Comparison of ENCODE assay signal across 19 mouse cellular contexts in the genomic region with DNA sequence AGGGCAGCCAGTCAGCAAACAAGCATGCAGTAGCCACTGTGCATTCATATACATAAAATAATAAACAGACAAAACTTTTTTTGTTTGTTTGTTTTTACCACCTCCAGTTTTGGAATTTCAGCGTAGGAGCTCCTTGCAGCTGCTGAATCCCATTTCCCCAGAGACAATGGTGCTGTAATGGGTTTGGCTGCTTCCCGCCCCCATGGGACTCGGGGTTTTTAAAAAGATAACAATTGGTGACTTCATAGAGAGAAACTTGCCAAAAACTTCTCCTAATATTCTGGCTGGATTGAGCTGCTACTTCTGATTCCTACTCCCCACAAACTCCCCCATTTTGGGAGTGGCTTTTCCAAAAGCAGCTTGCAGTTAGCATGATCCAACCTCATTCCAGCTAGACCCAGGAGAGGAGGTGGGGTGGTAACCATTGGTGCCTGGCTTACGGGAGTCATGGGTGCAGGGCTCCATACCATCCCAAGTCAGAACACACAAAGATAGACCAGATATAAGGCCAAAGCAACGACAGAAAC. TPM values are rescaled to one million over a fixed set of nuclear protein-coding genes. Genes with fewer than 3 reads are reported as not detected.
DNase-seq lines count a peak whose midpoint lies in the region; ATAC-seq and TF ChIP-seq lines count a peak whose summit lies in the region.
"Had no signal": no experiment of that assay in that cellular context is flagged by ENCODE, and none has a peak within 500 bp of the region (broad histone marks: within the 10 kb centered on the region; RNA-seq: fewer than 3 reads in every experiment).

No protein-coding gene starts in this region.

- no peak overlapping the region for H3K4me2 ChIP-seq in midbrain, postnatal 0 days (ENCODE audit: low read depth, low read length, poor library complexity, severe bottlenecking)
- H3K4me2 ChIP-seq: limb, embryonic 13.5 days; neural tube, embryonic 15.5 days had no signal

- peak; percentile 80 to 85 for DNase-seq in heart, adult 18-20 months
- DNase-seq in heart, embryonic 10.5 days (ENCODE audit: low spot score): no peak
- peak; percentile 11 for DNase-seq in midbrain, postnatal 0 days (ENCODE audit: low spot score)
- no peak for DNase-seq in midbrain, embryonic 10.5 days (ENCODE audit: low spot score)
- DNase-seq in gastrocnemius, postnatal 10 days: peak; percentile 54
- DNase-seq in heart, postnatal 36 days: peak; percentile 64 to 72
- DNase-seq in T-cell, adult 2 months (ENCODE audit: low spot score): no peak
- DNase-seq in MN1 (ENCODE audit: low spot score): no peak
- DNase-seq: B cell, adult 2 months; cerebellum, adult 9-11 months; liver, postnatal 0 days had no signal

- H3K9ac ChIP-seq in midbrain, postnatal 0 days (replicated peaks; ENCODE audit: low read length, poor library complexity, severe bottlenecking): no peak overlapping the region
- H3K9ac ChIP-seq: limb, embryonic 13.5 days; liver, postnatal 0 days; neural tube, embryonic 15.5 days had no signal

- no peak for ATAC-seq in midbrain, postnatal 0 days (ENCODE audit: low FRiP score)
- ATAC-seq: inflammation-experienced regulatory T-cells, adult 6 months; liver, postnatal 0 days had no signal

- H3K27me3 ChIP-seq in heart, embryonic 10.5 days (ENCODE audit: insufficient read depth, poor library complexity, severe bottlenecking): no peaks in the 10 kb centered on the region
- H3K27me3 ChIP-seq in midbrain, postnatal 0 days (ENCODE audit: insufficient read depth, low read length): no peaks in the 10 kb centered on the region
- no peaks in the 10 kb centered on the region for H3K27me3 ChIP-seq in midbrain, embryonic 10.5 days (ENCODE audit: low read depth, poor library complexity, severe bottlenecking)
- H3K27me3 ChIP-seq: limb, embryonic 13.5 days; neural tube, embryonic 15.5 days had no signal

- no peak overlapping the region for H3K4me3 ChIP-seq in heart, embryonic 10.5 days
- H3K4me3 ChIP-seq in midbrain, postnatal 0 days (ENCODE audit: low read depth, low read length): no peak overlapping the region
- no peak overlapping the region for H3K4me3 ChIP-seq in midbrain, embryonic 10.5 days
- H3K4me3 ChIP-seq: left cerebral cortex, adult 2 months; limb, embryonic 13.5 days; megakaryocyte, embryonic 14.5 days; neural tube, embryonic 15.5 days had no signal

- H3K9me3 ChIP-seq in heart, embryonic 10.5 days: no peaks in the 10 kb centered on the region
- no peaks in the 10 kb centered on the region for H3K9me3 ChIP-seq in midbrain, postnatal 0 days (ENCODE audit: low read length)
- no peaks in the 10 kb centered on the region for H3K9me3 ChIP-seq in midbrain, embryonic 10.5 days (replicated peaks)
- H3K9me3 ChIP-seq: G1E; limb, embryonic 13.5 days; megakaryocyte, embryonic 14.5 days; neural tube, embryonic 15.5 days had no signal

- TF ChIP-seq CTCF in midbrain, postnatal 0 days (IDR thresholded peaks at IDR 0.05): no peak

- H3K36me3 ChIP-seq in heart, embryonic 10.5 days: no peaks in the 10 kb centered on the region
- H3K36me3 ChIP-seq in midbrain, postnatal 0 days (ENCODE audit: insufficient read depth, low read length): no peaks in the 10 kb centered on the region
- H3K36me3 ChIP-seq in midbrain, embryonic 10.5 days: no peaks in the 10 kb centered on the region
- H3K36me3 ChIP-seq: G1E; limb, embryonic 13.5 days; neural tube, embryonic 15.5 days had no signal

- WGBS in heart, embryonic 10.5 days: 70% methylated on average over 5 of the region's 5 CpGs
- WGBS in midbrain, postnatal 0 days: 73% methylated on average over 5 of the region's 5 CpGs
- 71% methylated on average over 5 of the region's 5 CpGs for WGBS in midbrain, embryonic 10.5 days

- H3K4me1 ChIP-seq in heart, embryonic 10.5 days: no peaks in the 10 kb centered on the region
- H3K4me1 ChIP-seq in midbrain, postnatal 0 days (ENCODE audit: insufficient read depth, low read length): no peaks in the 10 kb centered on the region
- no peaks in the 10 kb centered on the region for H3K4me1 ChIP-seq in midbrain, embryonic 10.5 days
- H3K4me1 ChIP-seq: limb, embryonic 13.5 days; megakaryocyte, embryonic 14.5 days; neural tube, embryonic 15.5 days had no signal

- no peak overlapping the region for H3K27ac ChIP-seq in heart, embryonic 10.5 days
- no peak overlapping the region for H3K27ac ChIP-seq in midbrain, postnatal 0 days (ENCODE audit: low read depth, low read length)
- H3K27ac ChIP-seq in midbrain, embryonic 10.5 days (replicated peaks): no peak overlapping the region
- H3K27ac ChIP-seq: left cerebral cortex, adult 2 months; limb, embryonic 13.5 days; neural tube, embryonic 15.5 days had no signal

- intact Hi-C loops in heart, postnatal 36 days (cut with DNase I): no loop called here

RNA-seq across cellular contexts. Expression of gene Gm49394, which starts 29.7 kb away (rescaled TPM):
- not detected for total RNA-seq in heart, adult 18-20 months (2021)
- 0.17 and 0.34 TPM in 2 replicates for polyA plus RNA-seq in heart, embryonic 10.5 days (2016; fragmentation: Nextera tagmentation; extraction: Ambion mirVana)
- not detected in 2 replicates for total RNA-seq in midbrain, postnatal 0 days (2014; rRNA removed)
- not detected in 2 replicates for polyA plus RNA-seq in midbrain, postnatal 0 days (2015; fragmentation: Nextera tagmentation; extraction: Ambion mirVana)
- not detected in 2 replicates for polyA plus RNA-seq in midbrain, embryonic 10.5 days (2016; fragmentation: Nextera tagmentation; extraction: Ambion mirVana)
- total RNA-seq in gastrocnemius, postnatal 10 days (2021): under 1 TPM; 0.25 to 0.47 TPM
- under 1 TPM in 1 of 2 experiments, not detected in 1; 0.08 TPM for total RNA-seq in heart, postnatal 36 days (2021)
- total RNA-seq: monocyte, adult 5-6 weeks had no signal
- polyA plus RNA-seq: G1E; inflammation-experienced regulatory T-cells, adult 6 months; neural tube, embryonic 15.5 days; thymus, postnatal 0 days had no signal

RNA-seq across cellular contexts. Expression of gene Igf2, which starts 32.8 kb away (rescaled TPM):
- total RNA-seq in heart, adult 18-20 months (2021): 10 to 100 TPM; 47.4 to 56.7 TPM
- polyA plus RNA-seq in heart, embryonic 10.5 days (2016; fragmentation: Nextera tagmentation; extraction: Ambion mirVana): 962 and 991 TPM in 2 replicates
- 369 and 380 TPM in 2 replicates for total RNA-seq in midbrain, postnatal 0 days (2014; rRNA removed)
- 195 and 213 TPM in 2 replicates for polyA plus RNA-seq in midbrain, postnatal 0 days (2015; fragmentation: Nextera tagmentation; extraction: Ambion mirVana)
- 151 and 161 TPM in 2 replicates for polyA plus RNA-seq in midbrain, embryonic 10.5 days (2016; fragmentation: Nextera tagmentation; extraction: Ambion mirVana)
- total RNA-seq in gastrocnemius, postnatal 10 days (2021): 1,000 to 10,000 TPM; 6,069 to 6,624 TPM
- total RNA-seq in heart, postnatal 36 days (2021): 10 to 100 TPM; 78.1 to 89.2 TPM
- total RNA-seq: monocyte, adult 5-6 weeks had no signal
- polyA plus RNA-seq: G1E had no signal

RNA-seq across cellular contexts. Expression of gene Ins2, which starts 43.8 kb away (rescaled TPM):
- not detected for total RNA-seq in heart, adult 18-20 months (2021)
- not detected in 2 replicates for polyA plus RNA-seq in heart, embryonic 10.5 days (2016; fragmentation: Nextera tagmentation; extraction: Ambion mirVana)
- total RNA-seq in midbrain, postnatal 0 days (2014; rRNA removed): not detected in 2 replicates
- polyA plus RNA-seq in midbrain, postnatal 0 days (2015; fragmentation: Nextera tagmentation; extraction: Ambion mirVana): 0.58 TPM in 1 of 2 replicates, not detected in the other
- polyA plus RNA-seq in midbrain, embryonic 10.5 days (2016; fragmentation: Nextera tagmentation; extraction: Ambion mirVana): not detected in 2 replicates
- not detected for total RNA-seq in gastrocnemius, postnatal 10 days (2021)
- not detected for total RNA-seq in heart, postnatal 36 days (2021)
- total RNA-seq: left cerebral cortex, adult 2 months; monocyte, adult 5-6 weeks had no signal
- polyA plus RNA-seq: G1E; limb, embryonic 13.5 days; liver, postnatal 0 days; neural tube, embryonic 15.5 days had no signal

Comparison
In these comparisons a context has a peak if more than half of its experiments do, and no peak if none do; other contexts are left out.
1. DNase-seq: peak in heart, adult 18-20 months (2 of 2), midbrain, postnatal 0 days (single experiment), gastrocnemius, postnatal 10 days (single experiment) and heart, postnatal 36 days (2 of 2); none in heart, embryonic 10.5 days (single experiment), midbrain, embryonic 10.5 days (single experiment), T-cell, adult 2 months (single experiment) and MN1 (single experiment).
2. RNA of gene Igf2, which starts 32.8 kb away (total RNA-seq): 6,069 to 6,624 TPM in gastrocnemius, postnatal 10 days; 369 to 380 TPM in midbrain, postnatal 0 days, 78.1 to 89.2 TPM in heart, postnatal 36 days and 47.4 to 56.7 TPM in heart, adult 18-20 months; every median in the first group is over 10 times any median in the second.